Mouse (Mus musculus) frontal cortex, postnatal 14 days (tissue): Measurements from ENCODE around the gene Plcg2.
A peak's percentile ranks its signal among the peaks of the same experiment; 100 is the strongest.

ENCODE experiments used
- DNase-seq, 2 experiments: peaks; one replicate each; pipeline ENCODE4 v3.0.0; 2022; ENCODE audit warnings: low spot score in 2 of 2

Gene Plcg2

DNA sequence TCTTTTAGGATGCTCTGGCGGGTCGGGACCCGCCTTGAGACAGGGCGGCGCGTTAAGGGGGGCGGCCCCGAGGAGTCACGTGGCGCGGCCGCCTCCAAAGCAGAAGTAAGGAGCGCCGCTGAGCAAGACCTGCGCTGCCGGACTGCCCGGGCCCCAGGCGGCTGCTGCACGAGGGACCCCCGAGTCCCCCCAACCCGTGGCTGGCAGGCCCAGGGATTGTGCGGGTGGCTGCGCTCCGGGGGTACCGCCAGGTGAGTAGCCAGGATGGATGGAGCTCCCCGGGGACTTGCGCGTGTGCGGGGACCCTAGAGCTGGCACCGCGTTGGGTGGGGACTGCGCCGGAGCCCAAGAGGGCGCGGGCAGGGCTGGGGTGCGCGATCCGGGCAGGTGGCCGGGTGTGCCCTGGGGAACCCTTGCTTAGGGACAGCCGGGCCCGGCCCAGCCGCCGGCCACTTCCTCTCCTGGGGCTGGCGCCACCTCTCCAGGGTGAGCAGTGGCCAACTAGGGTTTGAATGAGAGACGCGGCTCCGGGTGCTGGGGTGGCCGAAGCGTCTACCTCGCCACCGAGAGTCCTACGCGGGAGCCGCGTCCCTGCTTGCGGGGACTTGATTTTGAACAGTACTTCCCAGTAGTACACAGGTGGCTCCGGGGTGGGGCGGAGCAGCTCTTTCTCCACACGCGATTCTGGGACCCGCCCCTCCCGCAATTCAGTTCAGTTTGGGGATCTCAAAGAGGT lies at the start of gene Plcg2:
Gene Plcg2 (plus strand): TSS at position 113 of the 736 bp plus-strand sequence.
- peak in 1 of 2 experiments; percentile 14 for DNase-seq

- peak in 1 of 2 experiments; percentile 42 for DNase-seq
These were observed 47.0 kb upstream of the Plcg2 start for GRCm38 (mm10) chr8:117451072-117451471.

DNA sequence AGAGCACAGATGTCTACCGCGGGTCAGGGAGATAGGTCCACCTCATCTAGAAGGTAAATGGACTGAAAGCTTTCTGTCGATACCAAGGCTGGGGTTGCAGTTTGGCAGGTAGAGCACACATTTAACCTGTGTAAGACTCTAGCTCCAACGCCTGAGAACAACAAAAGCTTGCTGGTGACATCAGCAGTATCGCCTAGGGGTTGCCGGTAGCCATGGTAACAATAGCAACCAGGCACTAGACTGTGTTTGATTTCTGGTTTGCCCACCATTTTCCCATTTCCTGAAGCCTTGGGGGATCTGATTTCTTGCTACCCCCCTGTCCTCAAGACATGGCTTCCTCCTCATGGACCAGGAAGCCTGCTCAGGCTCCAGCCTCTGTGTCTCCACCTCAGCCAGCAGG lies 44.1 kb upstream of the Plcg2 start:
- no peak for DNase-seq

- DNase-seq = no peak
These were observed 43.5 kb upstream of the Plcg2 start for GRCm38 (mm10) chr8:117454516-117455116.

DNA sequence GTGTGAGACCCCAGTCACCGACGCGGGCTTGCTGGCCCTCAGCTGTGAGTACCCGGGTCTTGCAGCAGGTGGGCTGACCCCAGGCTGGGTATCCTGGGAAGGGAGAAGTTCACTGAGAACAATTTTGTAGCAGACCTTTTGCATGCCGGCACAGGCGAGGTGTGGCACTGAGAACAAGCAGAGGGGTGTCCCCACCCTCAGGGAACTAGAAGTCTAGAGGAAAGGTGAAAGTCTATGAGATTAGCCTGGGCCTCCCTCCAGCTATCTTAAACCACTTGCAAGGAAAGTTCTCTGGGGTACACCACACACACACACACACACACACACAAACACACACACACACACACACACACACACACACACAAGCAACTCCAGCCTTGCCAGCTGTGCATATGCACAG lies 42.4 kb upstream of the Plcg2 start:
- DNase-seq = no peak

DNA sequence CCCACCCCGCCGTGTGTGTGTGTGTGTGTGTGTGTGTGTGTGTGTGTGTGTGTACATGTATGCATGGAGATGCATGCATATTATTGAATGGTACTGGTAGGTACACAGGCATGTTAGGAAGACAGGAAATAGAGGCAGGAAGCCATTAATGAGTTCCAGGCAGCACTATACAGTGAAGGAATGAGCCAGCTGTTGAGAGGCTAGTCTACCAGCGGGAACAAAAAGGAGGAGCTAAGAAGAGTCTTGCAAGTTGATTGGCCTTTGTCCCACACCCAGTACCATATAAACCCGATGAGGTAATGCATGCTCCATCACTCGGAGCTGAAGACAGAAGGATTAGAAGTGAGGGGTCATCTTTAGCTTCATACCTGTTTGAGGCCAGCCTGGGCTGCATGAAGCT lies 39.7 kb upstream of the Plcg2 start:
- no peak for DNase-seq

DNA sequence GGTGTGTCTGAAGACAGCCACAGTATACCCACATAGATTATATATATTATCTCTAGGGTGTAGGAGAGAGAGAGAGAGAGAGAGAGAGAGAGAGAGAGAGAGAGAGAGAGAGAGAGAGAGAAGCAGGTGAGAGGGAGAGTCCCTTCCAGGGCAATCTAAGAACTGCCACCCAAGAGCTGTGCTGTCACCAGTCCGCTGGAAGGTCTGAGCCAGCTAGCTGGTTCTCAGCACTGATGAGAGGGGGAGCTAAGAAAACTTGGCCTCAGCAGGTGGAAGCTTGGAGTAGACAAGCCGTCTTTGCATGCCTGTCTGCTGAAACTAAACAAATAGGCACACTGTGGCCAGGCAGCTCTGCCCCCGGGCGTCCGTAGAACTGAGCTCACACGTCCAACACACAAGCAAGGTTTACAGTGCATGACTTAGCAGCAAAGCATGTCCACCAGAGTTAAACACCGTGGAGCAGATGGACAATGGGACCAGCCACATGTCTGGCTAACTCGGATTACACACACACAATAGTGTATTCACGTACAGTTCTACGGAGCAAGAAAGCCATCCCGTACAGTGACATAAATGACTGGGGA lies 35.3 kb upstream of the Plcg2 start:
- DNase-seq = no peak

- no peak for DNase-seq
These were observed 33.6 kb upstream of the Plcg2 start for GRCm38 (mm10) chr8:117464525-117464924.

GRCm38 (mm10) chr8:117465250-117465649 lies 32.8 kb upstream of the Plcg2 start:
- no peak for DNase-seq

DNA sequence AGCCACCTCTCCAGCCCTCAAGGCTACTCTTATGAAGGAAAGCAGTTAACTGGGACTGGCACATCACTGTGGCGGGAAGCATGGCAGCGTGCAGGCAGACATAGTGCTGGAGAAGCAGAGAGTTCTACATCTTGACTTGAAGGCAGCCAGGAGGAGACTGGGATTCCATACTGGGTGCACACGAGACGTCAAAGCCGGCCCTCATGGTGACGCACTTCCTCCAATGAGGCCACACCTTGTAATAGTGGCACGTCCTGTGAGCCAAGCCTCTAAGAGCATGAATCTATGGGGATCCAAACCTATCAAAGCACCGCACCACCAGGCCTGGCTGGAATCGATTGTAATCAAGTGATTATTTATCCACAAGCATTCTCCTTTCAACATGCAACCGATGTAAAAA lies 30.6 kb upstream of the Plcg2 start:
- DNase-seq = no peak

- peak in 1 of 2 experiments; percentile 36 for DNase-seq
These were observed 28.4 kb upstream of the Plcg2 start for GRCm38 (mm10) chr8:117469431-117470341.

- peak; percentile 81 to 85 for DNase-seq
These were observed 27.7 kb upstream of the Plcg2 start for GRCm38 (mm10) chr8:117470342-117470781.

DNA sequence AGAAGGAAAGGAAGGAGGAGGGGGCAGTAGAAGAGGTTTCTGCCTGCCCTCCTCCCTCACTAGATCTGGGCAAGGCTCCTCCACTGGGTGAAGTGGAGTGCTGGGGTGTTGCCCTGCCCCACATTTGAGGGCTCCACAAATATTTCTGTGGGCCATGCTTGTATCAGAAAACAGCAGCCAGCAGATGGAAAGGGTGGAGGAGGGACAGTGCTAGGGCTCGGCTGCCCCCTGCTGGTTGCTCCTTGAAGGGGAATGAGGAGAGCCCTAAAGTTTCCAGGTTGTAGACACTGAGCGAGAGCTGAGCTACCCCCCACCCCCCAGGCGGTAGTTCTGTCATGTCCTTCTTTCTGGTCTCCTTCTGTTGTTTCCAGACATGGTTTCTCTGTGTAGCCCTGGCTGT lies 26.9 kb upstream of the Plcg2 start:
- DNase-seq = peak in 1 of 2 experiments; percentile 74

DNA sequence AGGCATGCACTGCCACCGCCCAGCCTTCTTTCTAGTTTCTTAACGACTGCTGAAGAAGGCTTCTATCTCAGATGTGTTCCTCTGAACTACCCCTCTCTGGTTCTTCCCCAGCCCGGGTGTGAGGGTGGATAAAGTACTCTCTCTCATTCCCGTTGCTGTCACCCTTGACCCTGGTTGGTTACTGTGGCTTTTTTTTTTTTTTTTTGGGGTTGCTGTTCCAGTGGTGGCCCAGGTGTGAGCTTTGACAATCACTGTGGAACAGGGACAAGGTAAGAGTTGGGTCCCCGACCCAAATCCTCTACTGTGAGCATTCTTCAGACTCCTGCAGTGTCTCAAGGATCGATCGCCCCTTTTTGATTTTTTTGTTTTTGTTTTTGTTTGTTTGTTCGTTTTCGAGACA lies 26.4 kb upstream of the Plcg2 start:
- DNase-seq = no peak

- no peak for DNase-seq
These were observed 25.8 kb upstream of the Plcg2 start for GRCm38 (mm10) chr8:117472332-117472731.

- DNase-seq = peak; percentile 74 to 94
These were observed 23.1 kb upstream of the Plcg2 start for GRCm38 (mm10) chr8:117474944-117475343.

DNA sequence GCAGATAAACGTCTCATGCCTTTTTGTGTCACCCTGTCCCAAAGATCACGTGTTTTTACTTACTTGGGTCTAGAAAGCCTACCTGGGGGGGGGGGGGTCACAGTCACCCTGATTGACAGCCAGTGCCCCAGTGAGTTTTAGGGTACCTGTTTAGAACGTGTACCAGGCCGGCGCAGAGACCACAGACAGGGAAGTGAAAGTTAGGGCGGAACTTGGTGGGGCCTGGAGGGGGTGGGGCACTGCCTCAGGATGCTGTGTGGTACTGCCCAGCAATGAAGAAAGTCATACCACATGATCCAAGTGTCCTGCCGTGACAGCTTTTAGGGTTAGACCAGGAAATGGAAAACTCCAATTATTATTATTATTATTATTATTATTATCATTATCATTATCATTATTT lies 22.3 kb upstream of the Plcg2 start:
- no peak for DNase-seq

DNA sequence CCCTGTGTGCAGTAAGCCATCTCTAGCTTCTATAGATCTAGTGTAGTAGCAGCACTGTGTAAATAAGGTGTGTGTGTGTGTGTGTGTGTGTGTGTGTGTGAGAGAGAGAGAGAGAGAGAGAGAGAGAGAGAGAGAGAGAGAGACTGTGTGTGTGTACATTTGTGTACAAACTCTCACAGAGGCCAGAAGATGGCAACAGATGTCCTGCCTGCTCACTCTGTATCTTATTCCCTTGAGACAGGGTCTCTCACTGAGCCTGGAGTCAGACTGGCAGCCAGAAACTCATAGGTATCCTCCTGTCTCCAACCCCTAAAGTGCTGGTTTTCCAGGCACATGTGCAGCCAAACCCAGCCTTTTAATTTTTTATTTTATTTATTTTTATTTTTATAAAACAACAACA lies 20.0 kb upstream of the Plcg2 start:
- no peak for DNase-seq

GRCm38 (mm10) chr8:117479996-117480395 lies 18.1 kb upstream of the Plcg2 start:
- no peak for DNase-seq

DNA sequence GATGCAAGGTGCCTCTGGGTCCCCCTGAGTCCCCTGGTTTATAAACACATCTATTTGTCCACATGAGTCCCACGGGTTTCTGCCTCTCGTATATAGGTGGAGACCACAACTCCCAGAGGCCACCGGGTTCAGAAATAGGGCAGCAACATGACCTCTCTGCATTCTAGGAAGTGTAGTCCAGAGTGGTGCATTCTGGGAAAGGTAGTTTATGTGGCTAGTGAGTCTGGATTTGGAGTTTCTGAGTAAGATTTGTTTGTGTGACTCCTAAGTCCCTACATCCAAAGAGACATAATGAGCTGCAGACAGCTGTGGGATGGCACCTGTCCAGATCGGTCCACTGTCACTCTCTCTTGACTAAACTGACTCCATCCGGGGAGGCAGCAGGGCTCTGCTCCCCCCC lies 17.6 kb upstream of the Plcg2 start:
- DNase-seq = no peak

- no peak for DNase-seq
These were observed 16.3 kb upstream of the Plcg2 start for GRCm38 (mm10) chr8:117481830-117482229.

DNA sequence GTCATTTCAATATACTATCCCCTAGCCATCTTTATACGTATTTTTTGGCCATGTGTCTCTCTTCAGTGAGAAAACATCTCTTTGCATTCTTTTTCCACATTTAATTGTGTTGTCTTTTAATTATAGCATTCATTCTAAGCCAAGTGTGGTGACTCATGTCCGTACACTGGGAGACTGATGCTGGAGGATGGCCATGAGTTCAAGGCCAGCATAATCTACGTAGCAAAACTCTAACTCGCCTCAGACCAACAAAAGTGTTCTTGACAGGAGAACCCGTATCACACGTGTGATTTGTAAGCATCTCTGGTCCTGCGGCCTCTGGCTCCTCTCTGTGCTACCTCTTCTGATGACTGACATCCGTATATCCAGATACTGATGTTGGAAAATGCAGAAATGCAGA lies 13.4 kb upstream of the Plcg2 start:
- no peak for DNase-seq
